Mouse (Mus musculus) C2C12 (cell line): ENCODE data around the gene Zcchc10.

Experiments
- CEBPB ChIP-seq: IDR thresholded peaks from one replicate; pipeline ENCODE4 v1.6.1; 2011; ENCODE audit warnings: low read depth, mild to moderate bottlenecking, control low read depth, moderate library complexity
- CTCF ChIP-seq: IDR thresholded peaks from one replicate; pipeline ENCODE4 v1.5.1; 2011; ENCODE audit not compliant: control insufficient read depth, insufficient read depth, insufficient read length
- FOSL1 ChIP-seq: IDR thresholded peaks from one replicate; pipeline ENCODE4 v1.8.0; 2011; ENCODE audit warnings: mild to moderate bottlenecking, low read length; ENCODE audit not compliant: poor library complexity, insufficient read depth, severe bottlenecking
- MYOD1 ChIP-seq: IDR thresholded peaks from one replicate; pipeline ENCODE4 v1.6.1; 2011; ENCODE audit warnings: low read depth; ENCODE audit not compliant: control insufficient read depth, insufficient read length
- MYOG ChIP-seq: IDR thresholded peaks from one replicate; pipeline ENCODE4 v1.6.1; 2011; ENCODE audit not compliant: control insufficient read depth, insufficient read length; ENCODE audit errors: extremely low read depth

- no peak for TF ChIP-seq CTCF
- no peak for TF ChIP-seq CEBPB
- TF ChIP-seq FOSL1: no peak
- TF ChIP-seq MYOG: no peak
- TF ChIP-seq MYOD1: no peak
These were observed 42.6 kb downstream of the Zcchc10 start for GRCm38 (mm10) chr11:53367032-53367431.
